Mouse (Mus musculus) limb, embryonic 11.5 days (tissue): ENCODE results near the gene Dll4. TPM values are rescaled to one million over a fixed set of nuclear protein-coding genes. Genes with fewer than 3 reads are reported as not detected.

Experiments
- ATAC-seq: fragments of 200-750 bp; cut with Nextera tagmentation; 2 replicates; pipeline ENCODE4 v1.8.0; 2017; ENCODE audit warnings: low read depth; ENCODE audit not compliant: insufficient number of reproducible peaks, low FRiP score, low TSS enrichment
- DNase-seq: peaks from one replicate; pipeline ENCODE4 v3.0.0-alpha.2; 2015; ENCODE audit warnings: low spot score
- H3K27ac ChIP-seq: fragments of 300-500 bp; sonication (generic); replicated peaks from 2 replicates; pipeline ENCODE4 v1.5.1; 2014; ENCODE audit warnings: low read depth, mild to moderate bottlenecking, low read length
- H3K27me3 ChIP-seq: fragments of 300-500 bp; sonication (generic); 2 replicates; pipeline ENCODE4 v1.6.1; 2014; ENCODE audit warnings: mild to moderate bottlenecking, low read length, mixed read lengths; ENCODE audit not compliant: control insufficient read depth, insufficient read depth
- H3K36me3 ChIP-seq: fragments of 300-500 bp; sonication (generic); 2 replicates; pipeline ENCODE4 v1.6.1; 2014; ENCODE audit warnings: mild to moderate bottlenecking, low read length, moderate library complexity, mixed read lengths; ENCODE audit not compliant: control insufficient read depth, insufficient read depth
- H3K4me1 ChIP-seq: fragments of 300-500 bp; sonication (generic); 2 replicates; pipeline ENCODE4 v1.6.1; 2014; ENCODE audit warnings: low read length, mixed read lengths; ENCODE audit not compliant: control insufficient read depth, insufficient read depth
- H3K4me2 ChIP-seq: fragments of 300-500 bp; sonication (generic); 2 replicates; pipeline ENCODE4 v1.6.1; 2014; ENCODE audit warnings: low read depth, mild to moderate bottlenecking, moderate library complexity; ENCODE audit not compliant: severe bottlenecking
- H3K4me3 ChIP-seq: fragments of 300-500 bp; sonication (generic); 2 replicates; pipeline ENCODE4 v1.5.1; 2014; ENCODE audit warnings: low read depth, low read length
- H3K9ac ChIP-seq: fragments of 300-500 bp; sonication (generic); 2 replicates; pipeline ENCODE4 v1.6.1; 2014; ENCODE audit warnings: mild to moderate bottlenecking, low read length
- H3K9me3 ChIP-seq: fragments of 300-500 bp; sonication (generic); 2 replicates; pipeline ENCODE4 v1.6.1; 2016; ENCODE audit warnings: low read length; ENCODE audit not compliant: control insufficient read depth
- WGBS: fragments of 180-500 bp; shearing (Covaris S2); extraction: QIAGEN DNeasy Blood & Tissue Kit; methylation state at CpG from one replicate; pipeline ENCODE4 v1.1.7; 2014; 5-methylcytosine and 5-hydroxymethylcytosine counted together
- polyA plus RNA-seq: library from polyadenylated mRNA; unstranded; fragments of >200 nt; fragmentation: Nextera tagmentation; extraction: Ambion mirVana; gene quantifications from 2 replicates; pipeline ENCODE4 v1.2.1, GENCODE M21; 2014

Dll4 gene
- polyA plus RNA-seq, 1 experiment from 2014 or later: 3.4 TPM

DNA sequence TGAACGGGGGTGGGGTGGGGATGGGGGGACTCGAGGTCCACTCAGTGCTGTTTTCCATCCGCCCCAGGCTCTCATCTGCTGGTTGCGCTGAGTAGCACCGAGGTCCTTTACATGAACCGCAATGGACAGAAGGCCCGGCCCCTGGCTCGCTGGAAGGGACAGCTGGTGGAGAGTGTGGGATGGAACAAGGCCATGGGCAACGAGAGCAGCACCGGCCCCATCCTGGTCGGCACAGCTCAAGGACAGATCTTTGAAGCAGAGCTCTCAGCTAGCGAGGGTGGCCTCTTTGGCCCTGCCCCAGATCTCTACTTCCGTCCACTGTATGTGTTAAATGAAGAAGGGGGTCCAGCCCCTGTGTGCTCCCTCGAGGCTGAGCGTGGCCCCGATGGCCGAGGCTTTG is 32.7 kb upstream of the Dll4 start:
- Histone ChIP-seq H3K27me3 (no peaks in the 10 kb centered on the region), H3K36me3 (peaks cover 17% of the 10 kb centered on the region; the same call in 1 of the 2 replicates), H3K4me2 (no peak overlapping the region), H3K27ac (no peak overlapping the region), H3K9me3 (no peaks in the 10 kb centered on the region), H3K4me3 (no peak overlapping the region), H3K9ac (no peak overlapping the region), H3K4me1 (peaks cover 2% of the 10 kb centered on the region; the same call in 1 of the 2 replicates)
- 94% methylated on average over 17 of the region's 17 CpGs for WGBS
- ATAC-seq (no peak), DNase-seq (no peak)

DNA sequence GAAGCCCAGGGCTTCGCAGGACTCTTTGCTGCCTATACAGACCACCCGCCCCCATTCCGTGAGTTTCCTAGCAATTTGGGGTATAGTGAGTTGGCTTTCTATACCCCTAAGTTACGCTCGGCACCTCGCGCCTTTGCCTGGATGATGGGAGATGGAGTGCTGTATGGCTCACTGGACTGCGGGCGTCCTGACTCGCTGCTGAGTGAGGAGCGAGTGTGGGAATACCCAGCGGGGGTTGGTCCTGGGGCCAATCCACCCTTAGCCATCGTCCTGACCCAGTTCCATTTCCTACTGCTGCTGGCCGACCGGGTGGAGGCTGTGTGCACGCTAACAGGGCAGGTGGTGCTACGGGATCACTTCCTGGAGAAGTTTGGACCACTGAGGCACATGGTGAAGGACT is 32.3 kb upstream of the Dll4 start:
- WGBS: 94% methylated on average over 17 of the region's 17 CpGs
- Histone ChIP-seq H3K4me3 (no peak overlapping the region), H3K4me2 (no peak overlapping the region), H3K9me3 (no peaks in the 10 kb centered on the region), H3K27ac (no peak overlapping the region), H3K9ac (no peak overlapping the region), H3K36me3 (peaks cover 17% of the 10 kb centered on the region; the same call in 1 of the 2 replicates), H3K27me3 (no peaks in the 10 kb centered on the region), H3K4me1 (peaks cover 2% of the 10 kb centered on the region; the same call in 1 of the 2 replicates)
- ATAC-seq (no peak), DNase-seq (no peak)

DNA sequence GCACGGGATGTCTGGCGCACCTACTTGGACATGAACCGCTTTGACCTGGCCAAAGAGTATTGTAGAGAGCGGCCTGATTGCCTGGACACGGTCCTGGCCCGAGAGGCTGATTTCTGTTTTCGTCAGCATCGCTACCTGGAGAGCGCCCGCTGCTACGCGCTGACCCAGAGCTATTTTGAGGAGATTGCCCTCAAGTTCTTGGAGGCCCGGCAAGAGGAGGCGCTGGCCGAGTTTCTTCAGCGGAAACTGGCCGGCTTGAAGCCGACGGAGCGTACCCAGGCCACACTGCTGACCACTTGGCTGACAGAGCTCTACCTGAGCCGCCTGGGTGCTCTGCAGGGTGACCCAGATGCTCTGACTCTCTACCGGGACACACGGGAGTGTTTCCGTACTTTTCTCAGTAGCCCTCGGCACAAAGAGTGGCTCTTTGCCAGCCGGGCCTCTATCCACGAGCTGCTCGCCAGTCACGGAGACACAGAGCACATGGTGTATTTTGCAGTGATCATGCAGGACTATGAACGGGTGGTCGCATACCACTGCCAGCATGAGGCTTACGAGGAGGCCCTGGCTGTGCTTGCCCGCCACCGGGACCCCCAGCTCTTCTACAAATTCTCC is 31.7 kb upstream of the Dll4 start:
- Histone ChIP-seq H3K4me2 (no peak overlapping the region), H3K4me3 (no peak overlapping the region), H3K4me1 (peaks cover 2% of the 10 kb centered on the region; the same call in 1 of the 2 replicates), H3K9me3 (no peaks in the 10 kb centered on the region), H3K9ac (no peak overlapping the region), H3K36me3 (peaks cover 17% of the 10 kb centered on the region; the same call in 1 of the 2 replicates), H3K27me3 (no peaks in the 10 kb centered on the region), H3K27ac (no peak overlapping the region)
- 95% methylated on average over 34 of the region's 34 CpGs for WGBS
- DNase-seq (no peak), ATAC-seq (no peak)

DNA sequence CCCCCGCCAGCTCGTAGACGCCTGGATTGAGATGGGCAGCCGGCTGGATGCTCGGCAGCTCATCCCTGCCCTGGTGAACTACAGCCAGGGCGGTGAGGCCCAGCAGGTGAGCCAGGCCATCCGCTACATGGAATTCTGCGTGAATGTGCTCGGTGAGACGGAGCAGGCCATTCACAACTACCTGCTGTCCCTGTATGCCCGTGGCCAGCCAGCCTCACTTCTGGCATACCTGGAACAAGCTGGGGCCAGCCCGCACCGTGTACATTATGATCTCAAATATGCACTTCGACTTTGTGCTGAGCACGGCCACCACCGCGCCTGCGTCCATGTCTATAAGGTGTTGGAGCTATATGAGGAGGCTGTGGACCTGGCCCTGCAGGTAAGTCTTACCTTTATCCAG is 31.2 kb upstream of the Dll4 start:
- ATAC-seq (no peak), DNase-seq (no peak)
- H3K4me2 ChIP-seq: no peak overlapping the region
- no peaks in the 10 kb centered on the region for H3K9me3 ChIP-seq
- H3K27me3 ChIP-seq: no peaks in the 10 kb centered on the region
- H3K9ac ChIP-seq: no peak overlapping the region
- H3K27ac ChIP-seq: no peak overlapping the region
- H3K4me1 ChIP-seq: no peaks in the 10 kb centered on the region; the same call in 1 of the 2 replicates
- H3K4me3 ChIP-seq: no peak overlapping the region
- 96% methylated on average over 18 of the region's 18 CpGs for WGBS
- H3K36me3 ChIP-seq: peaks cover 17% of the 10 kb centered on the region; the same call in 1 of the 2 replicates

DNA sequence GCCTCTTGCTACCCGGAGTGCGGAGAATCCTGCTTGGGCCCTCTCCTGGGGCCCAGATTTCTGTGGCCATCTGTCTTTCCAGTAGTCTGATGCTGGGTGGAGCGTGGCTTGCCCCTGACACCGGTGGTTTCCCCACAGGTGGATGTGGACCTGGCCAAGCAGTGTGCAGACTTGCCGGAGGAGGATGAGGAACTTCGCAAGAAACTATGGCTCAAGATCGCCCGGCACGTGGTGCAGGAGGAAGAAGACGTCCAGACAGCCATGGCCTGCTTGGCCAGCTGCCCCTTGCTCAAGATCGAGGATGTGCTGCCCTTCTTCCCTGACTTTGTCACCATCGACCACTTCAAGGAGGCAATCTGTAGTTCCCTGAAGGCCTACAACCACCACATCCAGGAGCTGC is 28.8 kb upstream of the Dll4 start:
- no peak overlapping the region for H3K4me2 ChIP-seq
- ATAC-seq: no peak
- no peak overlapping the region for H3K4me3 ChIP-seq
- no peak overlapping the region for H3K27ac ChIP-seq
- peaks cover 14% of the 10 kb centered on the region for H3K4me1 ChIP-seq
- peaks cover 14% of the 10 kb centered on the region; the same call in 1 of the 2 replicates for H3K36me3 ChIP-seq
- H3K9ac ChIP-seq: no peak overlapping the region
- no peaks in the 10 kb centered on the region for H3K27me3 ChIP-seq
- no peaks in the 10 kb centered on the region for H3K9me3 ChIP-seq
- DNase-seq: no peak
- 93% methylated on average over 12 of the region's 12 CpGs for WGBS

DNA sequence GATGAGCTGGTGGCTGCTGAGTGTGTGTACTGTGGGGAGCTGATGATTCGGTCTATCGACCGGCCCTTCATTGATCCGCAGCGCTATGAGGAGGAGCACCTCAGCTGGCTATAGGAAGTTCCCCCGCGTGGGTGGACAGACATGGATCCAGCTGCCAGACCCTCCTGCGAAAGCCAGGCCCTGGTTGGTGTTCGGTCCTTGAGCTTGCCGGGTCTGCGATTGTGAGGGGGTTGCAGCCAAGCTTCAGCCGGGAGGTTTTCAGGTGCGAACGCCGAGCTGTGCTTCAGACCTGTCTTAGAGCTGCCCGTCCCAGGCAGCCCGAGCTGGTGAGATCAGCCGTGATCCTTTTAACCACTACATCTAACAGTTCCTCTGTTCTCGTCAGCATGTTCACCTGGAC is 28.1 kb upstream of the Dll4 start:
- Histone ChIP-seq H3K27ac (no peak overlapping the region), H3K36me3 (peaks cover 14% of the 10 kb centered on the region; the same call in 1 of the 2 replicates), H3K9me3 (no peaks in the 10 kb centered on the region), H3K4me3 (no peak overlapping the region), H3K4me1 (peaks cover 14% of the 10 kb centered on the region), H3K27me3 (no peaks in the 10 kb centered on the region), H3K9ac (no peak overlapping the region), H3K4me2 (no peak overlapping the region)
- DNase-seq (no peak), ATAC-seq (no peak)
- WGBS: 95% methylated on average over 19 of the region's 19 CpGs

DNA sequence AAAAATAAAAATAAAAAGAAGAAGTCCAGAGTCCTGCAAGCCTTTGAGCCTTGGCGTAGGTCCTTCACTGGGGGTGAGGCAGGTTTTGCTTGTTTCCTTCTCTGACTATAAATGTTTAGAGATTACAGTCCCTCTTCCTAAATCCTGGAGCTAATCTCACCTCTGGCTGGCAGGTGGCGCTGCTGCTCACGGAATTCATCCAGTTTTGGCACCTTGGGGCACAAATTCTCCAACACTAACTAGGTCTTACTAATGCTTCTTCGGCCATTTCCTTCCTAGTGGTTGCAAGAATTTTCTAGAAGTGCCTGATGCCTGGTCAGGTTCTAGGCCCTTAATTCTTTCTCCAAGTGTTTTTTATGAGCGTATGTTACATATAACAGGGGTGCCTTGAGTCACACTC is 27.3 kb upstream of the Dll4 start:
- 51% methylated on average over 5 of the region's 5 CpGs for WGBS
- H3K27me3 ChIP-seq: no peaks in the 10 kb centered on the region
- H3K4me1 ChIP-seq: peaks cover 19% of the 10 kb centered on the region
- peaks cover 13% of the 10 kb centered on the region; the same call in 1 of the 2 replicates for H3K36me3 ChIP-seq
- H3K4me2 ChIP-seq: no peak overlapping the region
- H3K9ac ChIP-seq: no peak overlapping the region
- DNase-seq (peak; percentile 75), ATAC-seq (no peak)
- H3K9me3 ChIP-seq: no peaks in the 10 kb centered on the region
- H3K4me3 ChIP-seq: no peak overlapping the region
- H3K27ac ChIP-seq: no peak overlapping the region

DNA sequence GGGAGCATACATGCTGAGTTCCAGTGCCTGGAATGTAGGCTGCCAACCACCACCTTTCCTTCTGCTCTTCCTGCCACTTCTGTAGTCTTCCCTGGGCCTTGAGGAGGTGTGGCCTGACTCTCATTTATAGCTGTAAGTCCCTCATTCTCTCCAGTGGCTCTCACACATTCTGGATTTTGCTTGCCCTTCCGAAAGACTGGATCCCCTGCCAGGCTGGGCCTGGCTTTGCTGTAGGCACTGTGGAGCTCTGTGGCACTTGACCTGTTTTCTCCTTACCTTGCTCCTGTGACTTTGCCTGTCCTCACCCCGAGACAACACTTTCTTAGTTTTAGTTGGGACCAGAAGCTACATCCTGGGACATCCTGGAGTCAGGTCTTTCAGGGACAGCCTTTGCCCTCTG is 26.7 kb upstream of the Dll4 start:
- H3K4me2 ChIP-seq: no peak overlapping the region
- ATAC-seq (no peak), DNase-seq (no peak)
- no peak overlapping the region for H3K4me3 ChIP-seq
- H3K36me3 ChIP-seq: peaks cover 10% of the 10 kb centered on the region; the same call in 1 of the 2 replicates
- H3K9ac ChIP-seq: no peak overlapping the region
- H3K27ac ChIP-seq: no peak overlapping the region
- H3K4me1 ChIP-seq: peaks cover 22% of the 10 kb centered on the region
- no peaks in the 10 kb centered on the region for H3K27me3 ChIP-seq
- no peaks in the 10 kb centered on the region for H3K9me3 ChIP-seq
- WGBS: 83% methylated on average over 2 of the region's 2 CpGs
